Mouse (Mus musculus) midbrain, embryonic 12.5 days (tissue): Measurements from ENCODE around the gene Gimap7. TPM values are rescaled to one million over a fixed set of nuclear protein-coding genes. Genes with fewer than 3 reads are reported as not detected.

Source experiments
- ATAC-seq: fragments of 200-750 bp; cut with Nextera tagmentation; 2 replicates; pipeline ENCODE4 v1.8.0; 2017; ENCODE audit warnings: low read depth, moderate TSS enrichment, moderate library complexity; ENCODE audit not compliant: low FRiP score
- H3K27ac ChIP-seq: fragments of 300-500 bp; sonication (generic); replicated peaks from 2 replicates; pipeline ENCODE4 v1.5.1; 2016; ENCODE audit warnings: mild to moderate bottlenecking
- H3K27me3 ChIP-seq: fragments of 300-500 bp; sonication (generic); 2 replicates; pipeline ENCODE4 v1.6.1; 2016; ENCODE audit warnings: mild to moderate bottlenecking
- H3K36me3 ChIP-seq: fragments of 300-500 bp; sonication (generic); 2 replicates; pipeline ENCODE4 v1.6.1; 2016
- H3K4me1 ChIP-seq: fragments of 300-500 bp; sonication (generic); 2 replicates; pipeline ENCODE4 v1.6.1; 2016
- H3K4me2 ChIP-seq: fragments of 300-500 bp; sonication (generic); replicated peaks from 2 replicates; pipeline ENCODE4 v1.6.1; 2016; ENCODE audit warnings: mild to moderate bottlenecking, moderate library complexity
- H3K4me3 ChIP-seq: fragments of 300-500 bp; sonication (generic); 2 replicates; pipeline ENCODE4 v1.5.1; 2016; ENCODE audit warnings: mild to moderate bottlenecking
- H3K9ac ChIP-seq: fragments of 300-500 bp; sonication (generic); replicated peaks from 2 replicates; pipeline ENCODE4 v1.6.1; 2016; ENCODE audit warnings: mild to moderate bottlenecking, moderate library complexity
- H3K9me3 ChIP-seq: fragments of 300-500 bp; sonication (generic); 2 replicates; pipeline ENCODE4 v1.6.1; 2016; ENCODE audit warnings: mild to moderate bottlenecking
- WGBS: fragments of 180-500 bp; shearing (Covaris S2); methylation state at CpG from one replicate; pipeline ENCODE4 v1.1.7; 2016; 5-methylcytosine and 5-hydroxymethylcytosine counted together
- polyA plus RNA-seq: library from polyadenylated mRNA; unstranded; fragments of >200 nt; fragmentation: Nextera tagmentation; extraction: Ambion mirVana; gene quantifications from 2 replicates; pipeline ENCODE4 v1.2.1, GENCODE M21; 2016

Gimap7 gene
- polyA plus RNA-seq, 1 experiment from 2014 or later, result not detected

DNA sequence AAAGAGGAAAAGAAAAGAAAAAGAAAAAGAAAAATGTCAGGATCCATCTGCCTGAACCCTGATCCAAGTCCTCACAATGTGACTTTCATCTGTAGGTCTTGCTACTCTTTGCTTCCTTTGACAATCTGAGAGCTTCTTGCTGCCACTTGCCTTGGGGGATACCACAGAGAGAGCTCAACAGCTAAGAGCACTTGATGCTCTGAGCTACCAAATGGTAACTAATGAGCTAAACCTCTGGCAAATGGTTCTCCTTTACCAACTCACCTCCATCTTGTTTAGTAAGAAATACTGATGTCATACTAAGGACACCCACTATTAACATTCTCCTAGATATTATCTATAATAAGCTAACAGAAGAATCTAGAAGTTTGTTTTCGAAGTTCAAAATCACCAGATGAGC is 15.2 kb downstream of the Gimap7 start:
- Histone ChIP-seq H3K27ac (no peak overlapping the region), H3K4me1 (no peaks in the 10 kb centered on the region), H3K9me3 (no peaks in the 10 kb centered on the region), H3K27me3 (no peaks in the 10 kb centered on the region), H3K4me3 (no peak overlapping the region), H3K9ac (no peak overlapping the region), H3K4me2 (no peak overlapping the region), H3K36me3 (no peaks in the 10 kb centered on the region)
- WGBS, result 74% methylated on average over 1 of the region's 1 CpGs
- ATAC-seq, result no peak

DNA sequence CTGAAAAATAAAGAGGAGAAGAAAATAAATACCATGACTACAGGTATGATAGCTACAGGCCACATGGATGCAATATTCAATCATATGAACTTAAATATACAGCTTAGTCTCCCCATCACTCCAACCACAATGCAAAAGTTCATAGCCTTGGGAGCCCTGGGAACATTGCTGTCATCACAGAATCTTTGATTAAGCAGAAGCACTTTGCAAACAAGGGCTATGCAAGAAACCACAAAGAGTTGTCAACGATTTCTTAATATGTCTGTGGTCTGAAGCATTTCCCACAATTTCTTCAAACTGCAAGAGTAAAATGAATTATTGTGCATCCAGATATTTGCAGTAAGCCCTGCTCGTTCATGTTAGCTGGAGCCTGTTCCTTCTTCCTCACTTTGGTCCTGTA is 18.6 kb downstream of the Gimap7 start:
- no peak for ATAC-seq
- no peaks in the 10 kb centered on the region for H3K9me3 ChIP-seq
- no peaks in the 10 kb centered on the region for H3K4me1 ChIP-seq
- H3K27ac ChIP-seq, result no peak overlapping the region
- no peak overlapping the region for H3K9ac ChIP-seq
- H3K4me2 ChIP-seq, result no peak overlapping the region
- H3K36me3 ChIP-seq, result no peaks in the 10 kb centered on the region
- H3K4me3 ChIP-seq, result no peak overlapping the region
- 77% methylated on average over 2 of the region's 2 CpGs for WGBS
- peaks cover 14% of the 10 kb centered on the region for H3K27me3 ChIP-seq

DNA sequence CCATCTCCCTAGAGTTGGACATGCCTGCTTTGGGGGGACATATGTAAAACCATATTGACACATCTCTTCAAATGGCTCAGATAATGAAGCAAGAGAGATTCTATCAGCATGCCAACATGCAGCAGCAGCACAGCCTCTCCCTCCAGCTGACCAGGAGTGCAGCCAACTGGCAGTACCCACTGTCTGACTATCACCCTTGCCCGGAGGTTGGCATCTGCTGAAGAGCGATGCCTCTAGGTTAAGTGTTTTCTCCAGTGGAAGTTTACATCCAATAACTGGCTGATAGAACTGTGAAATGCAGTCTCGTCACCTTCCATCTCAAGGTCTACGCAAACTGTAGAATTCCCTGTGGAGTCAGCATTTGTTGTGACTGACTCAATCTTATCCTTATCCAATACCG is 19.3 kb downstream of the Gimap7 start:
- no peaks in the 10 kb centered on the region for H3K9me3 ChIP-seq
- H3K4me2 ChIP-seq, result no peak overlapping the region
- 91% methylated on average over 5 of the region's 5 CpGs for WGBS
- peaks cover 20% of the 10 kb centered on the region for H3K27me3 ChIP-seq
- no peaks in the 10 kb centered on the region for H3K36me3 ChIP-seq
- H3K4me1 ChIP-seq, result peaks cover 2% of the 10 kb centered on the region; the same call in 1 of the 2 replicates
- H3K4me3 ChIP-seq, result no peak overlapping the region
- no peak for ATAC-seq
- no peak overlapping the region for H3K27ac ChIP-seq
- H3K9ac ChIP-seq, result no peak overlapping the region

DNA sequence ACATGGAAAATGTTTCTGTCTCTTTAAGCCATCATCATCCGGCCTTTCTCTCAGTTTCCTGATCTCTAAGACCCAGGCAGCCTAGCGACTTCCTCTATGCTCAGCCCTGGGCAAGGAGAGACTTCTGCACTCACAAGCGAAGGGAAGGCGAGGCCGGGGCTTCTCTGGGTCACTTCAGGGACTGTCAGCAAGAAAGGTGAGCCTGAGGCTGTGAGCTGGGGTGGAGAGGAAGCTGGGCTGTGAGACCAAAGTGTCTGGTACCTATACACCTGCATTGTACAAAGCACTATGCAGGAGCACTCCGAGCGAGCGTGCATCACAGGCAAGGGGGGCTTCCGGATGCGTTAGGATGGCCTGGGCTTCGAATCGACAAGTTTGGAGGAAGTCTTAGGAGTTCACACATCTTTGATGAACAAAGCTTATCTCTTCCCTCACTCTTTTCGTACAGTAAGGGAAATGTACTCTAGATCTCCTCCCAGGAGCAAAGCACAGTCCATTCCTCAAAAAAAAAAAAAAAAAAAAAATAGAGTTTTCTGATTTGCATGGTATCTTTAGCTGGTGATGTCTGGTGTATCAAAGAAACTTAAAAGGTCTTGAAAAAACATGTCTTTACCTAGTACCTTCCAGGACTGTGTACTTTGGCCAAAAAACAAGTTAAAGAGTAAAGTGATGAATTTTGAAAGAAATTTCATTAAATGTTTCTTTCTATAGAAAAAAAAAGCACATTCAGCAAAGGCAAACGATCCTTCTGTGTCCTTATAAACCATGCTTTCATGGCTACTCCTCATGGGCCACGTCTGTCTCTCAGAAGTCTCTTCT is 20.7 kb downstream of the Gimap7 start, which contains the start of gene Gimap1:
Gene Gimap1 (plus strand): TSS at position 94 of the 819 bp plus-strand sequence.
- no peak within 1 kb of the TSS for H3K4me3 ChIP-seq
- ATAC-seq, result no peak
- H3K27ac ChIP-seq, result no peak within 1 kb of the TSS
- H3K4me2 ChIP-seq, result no peak within 1 kb of the TSS
- WGBS, result 82% methylated on average over 15 of the region's 15 CpGs
- H3K4me1 ChIP-seq, result peaks cover 6% of the 10 kb centered on the region; the same call in 1 of the 2 replicates
- no peaks in the 10 kb centered on the region for H3K9me3 ChIP-seq
- peaks cover 34% of the 10 kb centered on the region for H3K27me3 ChIP-seq
- H3K9ac ChIP-seq, result no peak within 1 kb of the TSS
- no peaks in the 10 kb centered on the region for H3K36me3 ChIP-seq

DNA sequence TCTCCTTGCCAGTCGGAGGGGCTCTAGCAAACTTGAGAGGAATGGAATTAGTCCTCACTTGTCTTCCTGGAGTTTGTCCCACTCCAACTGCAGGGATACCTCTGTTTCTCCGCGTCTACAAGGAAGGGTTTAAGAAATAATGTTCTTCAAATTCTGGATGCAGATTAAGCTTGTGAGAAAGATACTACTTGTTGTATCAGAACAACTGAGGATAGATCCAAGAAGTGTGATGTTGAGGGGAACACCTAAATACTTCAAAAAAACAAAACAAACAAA is 21.3 kb downstream of the Gimap7 start:
- no peak for ATAC-seq
- H3K27ac ChIP-seq, result no peak overlapping the region
- H3K4me3 ChIP-seq, result no peak overlapping the region
- H3K36me3 ChIP-seq, result no peaks in the 10 kb centered on the region
- H3K4me2 ChIP-seq, result no peak overlapping the region
- H3K4me1 ChIP-seq, result peaks cover 6% of the 10 kb centered on the region; the same call in 1 of the 2 replicates
- WGBS, result 89% methylated on average over 3 of the region's 3 CpGs
- H3K9ac ChIP-seq, result no peak overlapping the region
- H3K9me3 ChIP-seq, result no peaks in the 10 kb centered on the region
- H3K27me3 ChIP-seq, result peaks cover 36% of the 10 kb centered on the region

DNA sequence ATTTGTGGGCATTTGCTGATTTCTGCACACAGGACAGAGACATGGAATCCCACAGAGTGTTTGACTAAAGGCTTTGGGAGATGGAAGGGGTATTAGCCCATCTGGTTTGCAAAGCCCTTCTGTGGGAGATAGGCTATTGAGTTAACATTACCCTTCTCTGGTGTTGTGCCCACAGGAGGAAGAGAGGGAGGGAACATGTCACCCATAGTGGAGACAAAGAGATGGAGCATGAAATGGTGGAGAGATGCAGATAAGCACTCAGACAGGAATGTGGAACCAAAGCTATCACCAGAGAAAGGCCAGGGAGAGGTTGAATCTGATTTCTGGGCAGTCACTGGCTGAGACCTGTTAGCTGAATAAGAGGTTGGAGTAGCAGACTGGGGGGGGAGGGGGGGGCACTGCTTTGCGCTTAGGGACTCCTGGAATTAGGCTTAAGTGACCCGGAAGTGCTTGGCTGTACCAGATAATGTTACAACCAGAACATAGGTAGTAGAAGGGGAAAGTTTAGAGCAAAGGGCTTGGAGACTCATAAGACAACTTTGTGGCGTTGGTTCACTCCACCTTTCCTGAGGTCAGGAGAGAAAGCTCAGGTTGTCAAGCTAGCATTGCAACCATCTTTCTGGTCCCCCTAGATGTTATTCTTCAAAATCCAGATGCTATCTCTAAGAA is 22.2 kb downstream of the Gimap7 start:
- H3K36me3 ChIP-seq, result no peaks in the 10 kb centered on the region
- no peak overlapping the region for H3K4me2 ChIP-seq
- ATAC-seq, result no peak
- H3K27ac ChIP-seq, result no peak overlapping the region
- no peak overlapping the region for H3K9ac ChIP-seq
- H3K4me1 ChIP-seq, result peaks cover 6% of the 10 kb centered on the region; the same call in 1 of the 2 replicates
- no peak overlapping the region for H3K4me3 ChIP-seq
- H3K9me3 ChIP-seq, result no peaks in the 10 kb centered on the region
- 75% methylated on average over 3 of the region's 3 CpGs for whole genome bisulfite sequencing
- peaks cover 38% of the 10 kb centered on the region for H3K27me3 ChIP-seq

DNA sequence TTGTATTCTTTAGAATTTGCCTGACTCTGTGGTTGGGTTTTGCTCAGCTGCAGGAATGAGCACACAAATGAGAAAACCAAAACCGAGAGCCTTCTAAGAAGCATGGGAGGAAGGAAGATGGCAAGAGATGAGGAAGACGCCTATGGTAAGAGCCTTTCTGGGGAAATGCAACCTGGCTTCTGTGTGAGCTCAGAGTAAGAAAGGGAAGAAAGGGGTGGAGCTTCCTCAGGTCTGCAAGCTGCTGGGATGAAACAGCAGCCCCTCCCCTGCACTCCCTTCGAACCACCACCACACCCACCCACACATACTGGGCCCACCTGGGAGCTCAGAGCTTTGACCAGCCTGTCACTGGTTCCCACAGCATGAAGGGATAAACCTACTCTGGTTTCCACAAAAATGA is 22.9 kb downstream of the Gimap7 start:
- no peak overlapping the region for H3K4me3 ChIP-seq
- peaks cover 44% of the 10 kb centered on the region for H3K27me3 ChIP-seq
- no peaks in the 10 kb centered on the region for H3K9me3 ChIP-seq
- 30% methylated on average over 3 of the region's 3 CpGs for WGBS
- H3K36me3 ChIP-seq, result no peaks in the 10 kb centered on the region
- no peak for ATAC-seq
- no peak overlapping the region for H3K27ac ChIP-seq
- H3K4me1 ChIP-seq, result peaks cover 8% of the 10 kb centered on the region; the same call in 1 of the 2 replicates
- no peak overlapping the region for H3K9ac ChIP-seq
- H3K4me2 ChIP-seq, result no peak overlapping the region

DNA sequence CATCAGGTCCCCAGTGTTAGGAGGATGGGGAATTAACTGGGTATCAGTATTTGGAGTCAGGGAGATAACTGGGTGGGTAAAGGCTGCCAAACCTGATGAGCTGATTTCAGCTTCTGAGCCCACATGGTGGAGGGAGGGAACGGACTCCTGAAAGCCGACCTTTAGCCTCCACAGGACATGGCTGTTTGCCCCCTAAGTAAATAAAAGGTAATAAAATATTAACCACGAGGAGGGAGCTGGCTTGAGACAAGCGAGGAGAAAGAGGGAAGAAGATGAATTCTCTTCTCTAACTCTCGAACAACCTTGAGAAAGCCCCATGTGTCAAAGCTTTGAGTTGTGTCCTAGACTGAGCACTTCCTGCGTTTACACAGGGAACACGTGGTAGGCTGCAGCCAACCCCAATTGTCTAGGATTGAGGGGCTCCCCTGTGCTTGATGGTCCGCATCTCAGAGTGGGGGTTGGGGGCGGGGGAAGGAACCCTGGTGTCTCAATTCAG is 23.3 kb downstream of the Gimap7 start:
- Histone ChIP-seq H3K9me3 (no peaks in the 10 kb centered on the region), H3K4me2 (peak overlapping the region; percentile 74; the same call in 1 of the 2 replicates), H3K36me3 (no peaks in the 10 kb centered on the region), H3K4me1 (peaks cover 8% of the 10 kb centered on the region; the same call in 1 of the 2 replicates), H3K4me3 (no peak overlapping the region), H3K27ac (no peak overlapping the region), H3K9ac (no peak overlapping the region), H3K27me3 (peaks cover 45% of the 10 kb centered on the region)
- no peak for ATAC-seq
- WGBS, result 42% methylated on average over 9 of the region's 9 CpGs

DNA sequence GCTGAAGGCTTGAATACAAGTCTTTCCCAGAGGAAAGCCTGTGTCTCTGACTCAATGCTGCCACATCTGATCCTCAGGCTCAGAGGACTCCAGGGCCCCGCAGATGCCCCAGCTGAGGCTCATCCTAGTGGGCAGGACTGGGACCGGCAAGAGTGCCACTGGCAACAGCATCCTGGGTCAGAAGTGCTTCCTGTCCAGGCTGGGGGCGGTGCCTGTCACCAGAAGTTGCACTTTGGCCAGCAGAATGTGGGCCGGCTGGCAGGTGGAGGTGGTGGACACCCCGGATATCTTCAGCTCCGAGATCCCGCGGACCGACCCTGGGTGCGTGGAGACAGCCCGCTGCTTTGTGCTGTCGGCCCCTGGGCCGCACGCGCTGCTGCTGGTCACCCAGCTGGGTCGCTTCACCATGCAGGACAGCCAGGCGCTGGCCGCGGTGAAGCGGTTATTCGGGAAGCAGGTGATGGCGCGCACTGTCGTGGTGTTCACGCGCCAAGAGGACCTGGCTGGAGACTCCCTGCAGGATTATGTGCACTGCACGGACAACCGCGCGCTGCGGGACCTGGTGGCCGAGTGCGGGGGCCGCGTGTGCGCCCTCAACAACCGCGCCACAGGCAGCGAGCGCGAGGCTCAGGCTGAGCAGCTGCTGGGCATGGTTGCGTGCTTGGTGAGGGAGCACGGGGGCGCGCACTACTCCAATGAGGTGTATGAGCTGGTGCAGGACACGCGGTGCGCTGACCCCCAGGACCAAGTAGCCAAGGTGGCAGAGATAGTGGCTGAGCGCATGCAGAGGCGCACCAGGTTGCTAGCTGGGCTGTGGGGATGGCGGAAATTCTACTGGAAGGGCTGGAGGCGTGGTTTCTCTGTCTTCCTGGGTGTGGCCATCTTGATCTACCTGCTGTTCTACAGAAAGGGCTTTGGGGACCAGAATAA is 24.3 kb downstream of the Gimap7 start:
- H3K9me3 ChIP-seq, result no peaks in the 10 kb centered on the region
- H3K4me1 ChIP-seq, result peaks cover 8% of the 10 kb centered on the region; the same call in 1 of the 2 replicates
- H3K4me2 ChIP-seq, result peak overlapping the region; percentile 74
- H3K27ac ChIP-seq, result no peak overlapping the region
- peak overlapping the region; percentile 41; the same call in 1 of the 2 replicates for H3K9ac ChIP-seq
- peaks cover 45% of the 10 kb centered on the region for H3K27me3 ChIP-seq
- ATAC-seq, result no peak
- no peaks in the 10 kb centered on the region for H3K36me3 ChIP-seq
- H3K4me3 ChIP-seq, result peak overlapping the region; percentile 46
- WGBS, result 3% methylated on average over 52 of the region's 52 CpGs

DNA sequence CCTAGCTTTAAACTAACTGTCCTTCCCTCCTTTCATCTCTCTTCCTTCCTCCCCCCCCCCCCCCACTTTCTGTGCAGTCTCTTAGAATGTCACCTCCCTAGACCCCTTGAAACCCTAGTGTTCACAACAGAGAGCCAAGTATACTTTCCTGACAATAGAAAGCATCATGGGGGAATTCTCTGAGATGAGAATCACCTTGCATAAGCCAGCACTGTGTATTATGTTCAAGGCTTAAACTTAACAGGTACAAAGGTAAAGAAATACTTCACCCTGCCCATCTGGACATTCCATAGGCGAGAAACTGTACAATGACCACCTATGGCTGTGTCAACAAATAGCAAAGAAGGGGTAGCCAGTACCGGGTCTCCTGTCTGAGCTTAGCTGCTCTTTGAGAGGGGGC is 27.1 kb downstream of the Gimap7 start:
- H3K36me3 ChIP-seq, result no peaks in the 10 kb centered on the region
- H3K4me2 ChIP-seq, result no peak overlapping the region
- no peak overlapping the region for H3K9ac ChIP-seq
- H3K4me3 ChIP-seq, result no peak overlapping the region
- peaks cover 45% of the 10 kb centered on the region for H3K27me3 ChIP-seq
- H3K4me1 ChIP-seq, result peaks cover 8% of the 10 kb centered on the region; the same call in 1 of the 2 replicates
- H3K27ac ChIP-seq, result no peak overlapping the region
- H3K9me3 ChIP-seq, result no peaks in the 10 kb centered on the region
- no peak for ATAC-seq
- 47% methylated on average over 2 of the region's 2 CpGs for WGBS

DNA sequence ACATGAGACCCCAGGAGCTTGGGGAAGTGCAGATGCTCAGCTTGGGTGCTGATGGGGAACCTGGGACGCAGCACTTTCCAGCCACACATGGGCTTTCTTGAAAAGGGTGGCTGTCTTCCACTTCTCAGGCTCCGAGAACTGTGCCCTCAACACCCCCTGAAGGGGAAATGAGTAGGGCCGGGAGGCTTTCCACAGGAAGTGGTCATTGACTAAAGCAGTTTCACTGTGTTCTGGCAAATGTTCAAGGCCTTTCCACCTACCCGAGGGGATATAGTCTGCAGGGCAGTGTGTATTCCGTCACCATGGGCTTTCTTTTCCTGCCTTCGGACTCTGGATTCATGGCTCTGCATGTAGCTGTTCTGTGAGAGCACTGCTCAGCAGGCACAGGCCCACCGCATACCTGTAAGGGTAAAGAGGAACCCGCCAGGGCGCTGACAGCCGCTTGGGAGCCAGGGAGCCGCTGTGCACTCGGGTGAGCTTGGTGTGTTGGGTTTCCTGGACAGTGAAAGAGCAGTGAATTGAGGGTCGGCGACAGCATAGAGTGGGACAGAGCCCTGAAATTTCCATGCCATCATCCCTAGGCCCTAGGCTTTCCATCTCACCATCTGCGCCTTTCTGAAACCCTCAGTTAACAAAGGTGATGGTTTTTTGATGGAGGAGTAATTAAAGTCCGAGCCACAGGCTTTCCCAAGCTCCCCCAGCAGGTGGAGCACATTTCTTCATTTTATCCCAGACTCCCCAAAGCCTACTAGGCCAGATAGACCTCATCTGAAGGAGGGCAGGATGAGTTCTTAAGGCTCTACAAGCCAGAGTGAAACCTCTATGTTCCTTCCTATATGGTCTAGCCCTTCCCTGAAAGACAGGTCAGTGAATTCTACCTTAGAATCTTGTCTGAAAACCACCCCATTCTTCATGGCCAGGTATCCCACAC is 27.8 kb downstream of the Gimap7 start, which contains the start of gene Gimap5:
Gene Gimap5 (plus strand): TSS at position 239 of the 931 bp plus-strand sequence.
- Histone ChIP-seq H3K9me3 (no peaks in the 10 kb centered on the region), H3K4me2 (no peak within 1 kb of the TSS), H3K27ac (no peak within 1 kb of the TSS), H3K27me3 (peaks cover 39% of the 10 kb centered on the region), H3K36me3 (no peaks in the 10 kb centered on the region), H3K4me3 (no peak within 1 kb of the TSS), H3K9ac (no peak within 1 kb of the TSS), H3K4me1 (peaks cover 8% of the 10 kb centered on the region; the same call in 1 of the 2 replicates)
- 53% methylated on average over 16 of the region's 16 CpGs for WGBS
- ATAC-seq, result no peak
